Mouse (Mus musculus) bone marrow, adult 2 months (tissue): Measurements from ENCODE around the gene Trappc3. TPM values are rescaled to one million over a fixed set of nuclear protein-coding genes. Genes with fewer than 3 reads are reported as not detected.
A peak's percentile ranks its signal among the peaks of the same experiment; 100 is the strongest.

Source experiments
- H3K27ac ChIP-seq: fragments of 200-500 bp; 2 replicates; pipeline ENCODE4 v1.5.1; 2012; ENCODE audit warnings: low read depth, mild to moderate bottlenecking, control low read depth, inconsistent platforms, low read length; ENCODE audit not compliant: control insufficient read depth, poor library complexity, insufficient read depth
- H3K4me1 ChIP-seq: fragments of 200-500 bp; 2 replicates; pipeline ENCODE4 v1.6.1; 2011; ENCODE audit warnings: low read length; ENCODE audit not compliant: control insufficient read depth, insufficient read depth
- H3K4me3 ChIP-seq: fragments of 200-500 bp; replicated peaks from 2 replicates; pipeline ENCODE3; 2011; ENCODE audit warnings: mild to moderate bottlenecking, low read depth, low read length, control low read depth; ENCODE audit not compliant: control insufficient read depth
- CTCF ChIP-seq: fragments of 200-500 bp; IDR thresholded peaks from 2 replicates; pipeline ENCODE4 v1.5.1; 2011; ENCODE audit warnings: low read length, control low read depth; ENCODE audit not compliant: control insufficient read depth, insufficient read depth
- POLR2A ChIP-seq: fragments of 200-500 bp; IDR thresholded peaks from 2 replicates; pipeline ENCODE4 v1.6.1; 2011; ENCODE audit warnings: low read depth, mild to moderate bottlenecking, control low read depth, low read length, borderline replicate concordance; ENCODE audit not compliant: control insufficient read depth
- WGBS: fragments of 180-500 bp; shearing (Covaris S2); methylation state at CpG from one replicate; pipeline ENCODE4 v1.1.7; 2018; 5-methylcytosine and 5-hydroxymethylcytosine counted together
- polyA plus RNA-seq: library from polyadenylated mRNA; stranded (reverse); fragments of >200 nt; gene quantifications from 2 replicates; pipeline ENCODE4 v1.2.4, GENCODE M21; 2011; ENCODE audit warnings: low replicate concordance; ENCODE audit not compliant: missing spikeins, insufficient read depth, insufficient read length

Trappc3 gene
- polyA plus RNA-seq, 1 experiment: 32.5 TPM

- Histone ChIP-seq H3K4me1 (no peaks in the 10 kb centered on the region), H3K27ac (no peak overlapping the region), H3K4me3 (no peak overlapping the region)
- 69% methylated on average over 9 of the region's 9 CpGs for WGBS
- TF ChIP-seq CTCF: no peak
Measured at GRCm38 (mm10) chr4:126241956-126242355, 20.2 kb upstream of the Trappc3 start.

GRCm38 (mm10) chr4:126242510-126242909 lies 19.6 kb upstream of the Trappc3 start:
- 89% methylated on average over 6 of the region's 6 CpGs for WGBS
- TF ChIP-seq CTCF: no peak
- TF ChIP-seq POLR2A: no peak
- H3K4me3 ChIP-seq: no peak overlapping the region
- H3K4me1 ChIP-seq: no peaks in the 10 kb centered on the region
- H3K27ac ChIP-seq: no peak overlapping the region

- TF ChIP-seq CTCF: no peak
- no peak for TF ChIP-seq POLR2A
- Histone ChIP-seq H3K4me3 (no peak overlapping the region), H3K4me1 (no peaks in the 10 kb centered on the region), H3K27ac (no peak overlapping the region)
- 87% methylated on average over 13 of the region's 13 CpGs for WGBS
Measured at GRCm38 (mm10) chr4:126246202-126246889, 15.8 kb upstream of the Trappc3 start.

- TF ChIP-seq CTCF (no peak), POLR2A (no peak)
- WGBS: 72% methylated on average over 11 of the region's 11 CpGs
- Histone ChIP-seq H3K27ac (no peak overlapping the region), H3K4me3 (no peak overlapping the region), H3K4me1 (peaks cover 3% of the 10 kb centered on the region; the same call in 1 of the 2 replicates)
Measured at GRCm38 (mm10) chr4:126248261-126248868, 13.8 kb upstream of the Trappc3 start.

GRCm38 (mm10) chr4:126250659-126251058 lies 11.5 kb upstream of the Trappc3 start:
- no peak overlapping the region for H3K27ac ChIP-seq
- peaks cover 3% of the 10 kb centered on the region; the same call in 1 of the 2 replicates for H3K4me1 ChIP-seq
- no peak for TF ChIP-seq CTCF
- TF ChIP-seq POLR2A: no peak
- H3K4me3 ChIP-seq: no peak overlapping the region
- WGBS: 86% methylated on average over 4 of the region's 4 CpGs

GRCm38 (mm10) chr4:126251655-126252254 lies 10.4 kb upstream of the Trappc3 start:
- WGBS: 30% methylated on average over 11 of the region's 11 CpGs
- Histone ChIP-seq H3K4me3 (no peak overlapping the region), H3K4me1 (peaks cover 3% of the 10 kb centered on the region; the same call in 1 of the 2 replicates), H3K27ac (peak overlapping the region; percentile 12; the same call in 1 of the 2 replicates)
- TF ChIP-seq POLR2A (no peak), CTCF (no peak)

GRCm38 (mm10) chr4:126252411-126253237 lies 9.5 kb upstream of the Trappc3 start:
- no peak for TF ChIP-seq CTCF
- no peak for TF ChIP-seq POLR2A
- 89% methylated on average over 17 of the region's 17 CpGs for WGBS
- H3K4me3 ChIP-seq: no peak overlapping the region
- H3K4me1 ChIP-seq: peaks cover 8% of the 10 kb centered on the region
- peak overlapping the region; percentile 12; the same call in 1 of the 2 replicates for H3K27ac ChIP-seq
